Mouse (Mus musculus) forebrain, embryonic 10.5 days (tissue): ENCODE data around the gene Zbtb16. TPM values are rescaled to one million over a fixed set of nuclear protein-coding genes. Genes with fewer than 3 reads are reported as not detected.
A peak's percentile ranks its signal among the peaks of the same experiment; 100 is the strongest.

Source experiments
- DNase-seq: peaks from one replicate; pipeline ENCODE4 v3.0.0-alpha.2; 2017; ENCODE audit warnings: low spot score; ENCODE audit errors: extremely low spot score
- H3K27ac ChIP-seq: fragments of 300-500 bp; sonication (generic); 2 replicates; pipeline ENCODE4 v1.5.1; 2016; ENCODE audit warnings: mild to moderate bottlenecking
- H3K27me3 ChIP-seq: fragments of 300-500 bp; sonication (generic); 2 replicates; pipeline ENCODE4 v1.6.1; 2016; ENCODE audit warnings: mild to moderate bottlenecking; ENCODE audit not compliant: poor library complexity, severe bottlenecking
- H3K36me3 ChIP-seq: fragments of 300-500 bp; sonication (generic); replicated peaks from 2 replicates; pipeline ENCODE4 v1.6.1; 2016; ENCODE audit warnings: mild to moderate bottlenecking, moderate library complexity
- H3K4me1 ChIP-seq: fragments of 300-500 bp; sonication (generic); 2 replicates; pipeline ENCODE4 v1.6.1; 2016
- H3K4me3 ChIP-seq: fragments of 300-500 bp; sonication (generic); 2 replicates; pipeline ENCODE4 v1.5.1; 2016; ENCODE audit warnings: mild to moderate bottlenecking, moderate library complexity
- H3K9me3 ChIP-seq: fragments of 300-500 bp; sonication (generic); 2 replicates; pipeline ENCODE4 v1.6.1; 2016; ENCODE audit warnings: mild to moderate bottlenecking, moderate library complexity
- WGBS: fragments of 180-500 bp; shearing (Covaris S2); methylation state at CpG from one replicate; pipeline ENCODE4 v1.1.7; 2016; 5-methylcytosine and 5-hydroxymethylcytosine counted together
- polyA plus RNA-seq: library from polyadenylated mRNA; unstranded; fragments of >200 nt; fragmentation: Nextera tagmentation; extraction: Ambion mirVana; gene quantifications from 2 replicates; pipeline ENCODE4 v1.2.1, GENCODE M21; 2016

The Zbtb16 gene
- polyA plus RNA-seq, 1 experiment from 2014 or later = 27.0 TPM

DNA sequence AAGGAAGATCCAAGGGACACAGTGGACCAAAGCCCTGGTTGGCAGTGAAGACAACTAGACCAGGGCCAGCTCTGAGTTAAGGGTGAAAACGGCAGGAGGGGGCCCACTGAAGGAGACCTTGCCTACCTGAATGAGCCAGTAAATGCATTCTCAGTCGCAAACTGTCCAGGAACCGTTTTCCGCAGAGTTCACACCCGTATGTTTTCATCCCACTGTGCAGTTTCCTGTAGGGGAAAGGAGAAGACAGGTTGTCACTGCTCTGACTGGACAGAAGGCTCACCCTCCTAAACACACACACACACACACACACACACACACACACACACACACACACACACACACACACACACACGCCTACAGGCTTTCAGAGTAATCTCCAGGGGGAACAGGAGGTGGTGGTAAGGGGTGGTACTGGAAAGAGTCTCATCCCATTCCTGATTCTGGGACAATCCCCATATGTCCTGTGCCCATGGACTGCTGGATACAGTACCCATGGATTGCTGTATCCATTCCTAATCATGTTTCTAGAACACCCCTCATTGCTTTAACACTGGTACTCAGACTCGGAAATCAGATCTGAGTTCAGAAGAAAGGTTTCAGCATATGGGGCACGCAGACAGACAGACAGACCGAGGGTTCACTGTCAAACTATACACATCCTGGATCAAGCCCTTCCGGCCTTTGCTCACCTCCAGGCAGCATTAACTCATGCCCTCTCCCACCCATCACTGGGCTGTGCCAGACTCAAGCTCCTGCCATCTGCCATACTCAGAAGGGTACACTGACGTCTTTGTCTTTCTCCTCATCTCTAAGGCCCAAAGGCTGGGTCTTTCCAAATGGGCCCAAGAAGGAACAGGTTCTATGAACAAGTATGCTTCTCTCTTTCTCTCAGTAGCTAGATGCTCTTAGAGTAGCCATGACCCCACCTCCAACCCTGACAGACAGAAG is 92.4 kb downstream of the Zbtb16 start:
- Histone ChIP-seq H3K36me3 (peaks cover 33% of the 10 kb centered on the region), H3K4me1 (peaks cover 50% of the 10 kb centered on the region), H3K27ac (0 out of 2 replicates have a peak overlapping the region, but pooled peaks have one; percentile 20), H3K4me3 (no peak overlapping the region), H3K9me3 (no peaks in the 10 kb centered on the region), H3K27me3 (no peaks in the 10 kb centered on the region)
- no peak for DNase-seq
- WGBS = 92% methylated on average over 11 of the region's 11 CpGs

DNA sequence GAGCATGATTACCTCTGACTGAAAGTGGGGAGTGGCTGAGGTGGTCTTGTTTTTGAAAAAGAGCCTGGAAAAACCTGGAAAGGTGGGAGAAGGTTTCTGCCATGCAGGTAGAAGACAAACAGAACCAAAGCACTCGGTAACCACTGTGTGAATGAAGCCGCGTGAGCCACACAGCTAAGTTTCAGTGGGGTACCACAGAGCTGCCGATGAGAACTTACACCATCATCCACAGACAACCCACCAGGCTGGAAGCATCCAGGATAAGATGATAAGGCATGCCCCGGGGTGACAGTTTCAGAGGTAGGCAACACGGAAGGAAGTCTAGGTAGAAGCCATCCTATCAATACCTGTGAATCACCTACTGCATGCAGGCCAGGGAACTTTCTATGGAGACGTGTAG is 93.9 kb downstream of the Zbtb16 start:
- H3K36me3 ChIP-seq = peaks cover 31% of the 10 kb centered on the region
- H3K27me3 ChIP-seq = no peaks in the 10 kb centered on the region
- no peak overlapping the region for H3K27ac ChIP-seq
- peaks cover 63% of the 10 kb centered on the region for H3K4me1 ChIP-seq
- H3K9me3 ChIP-seq = no peaks in the 10 kb centered on the region
- no peak for DNase-seq
- WGBS = 96% methylated on average over 7 of the region's 7 CpGs
- no peak overlapping the region for H3K4me3 ChIP-seq

DNA sequence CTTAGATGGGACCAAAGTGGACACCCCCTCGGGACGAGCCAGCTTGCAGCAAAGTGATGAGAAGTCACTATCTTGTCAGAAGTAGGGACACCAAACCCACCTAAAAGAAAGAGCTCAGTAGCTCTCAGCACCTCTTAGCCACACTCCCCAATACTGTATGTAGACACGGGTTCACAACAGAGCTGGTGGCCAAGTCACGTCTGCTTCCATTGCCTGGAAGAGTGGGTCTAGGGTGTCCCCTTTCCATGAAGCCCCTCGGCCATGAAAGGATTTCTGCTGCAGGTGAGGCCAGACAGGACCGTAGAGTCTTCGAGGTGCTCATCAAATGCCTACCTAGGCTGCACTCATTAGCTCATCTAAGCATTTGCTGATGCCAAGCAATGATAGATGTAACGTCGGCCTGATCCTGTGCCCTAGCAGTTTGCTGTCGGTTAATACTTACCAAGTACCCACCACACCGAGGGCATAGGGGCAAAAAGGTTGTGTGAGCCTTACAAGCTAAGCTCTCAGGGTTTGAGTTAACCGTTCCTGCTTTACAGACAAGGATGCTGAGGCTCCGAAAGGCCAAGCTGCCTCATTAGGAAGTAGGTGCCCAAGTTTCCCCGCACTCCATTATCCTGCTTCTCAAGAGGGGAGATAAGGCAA is 94.5 kb downstream of the Zbtb16 start:
- H3K4me1 ChIP-seq = peaks cover 69% of the 10 kb centered on the region
- peaks cover 30% of the 10 kb centered on the region for H3K36me3 ChIP-seq
- H3K27ac ChIP-seq = no peak overlapping the region
- WGBS = 96% methylated on average over 14 of the region's 14 CpGs
- no peaks in the 10 kb centered on the region for H3K9me3 ChIP-seq
- H3K27me3 ChIP-seq = no peaks in the 10 kb centered on the region
- no peak for DNase-seq
- no peak overlapping the region for H3K4me3 ChIP-seq

DNA sequence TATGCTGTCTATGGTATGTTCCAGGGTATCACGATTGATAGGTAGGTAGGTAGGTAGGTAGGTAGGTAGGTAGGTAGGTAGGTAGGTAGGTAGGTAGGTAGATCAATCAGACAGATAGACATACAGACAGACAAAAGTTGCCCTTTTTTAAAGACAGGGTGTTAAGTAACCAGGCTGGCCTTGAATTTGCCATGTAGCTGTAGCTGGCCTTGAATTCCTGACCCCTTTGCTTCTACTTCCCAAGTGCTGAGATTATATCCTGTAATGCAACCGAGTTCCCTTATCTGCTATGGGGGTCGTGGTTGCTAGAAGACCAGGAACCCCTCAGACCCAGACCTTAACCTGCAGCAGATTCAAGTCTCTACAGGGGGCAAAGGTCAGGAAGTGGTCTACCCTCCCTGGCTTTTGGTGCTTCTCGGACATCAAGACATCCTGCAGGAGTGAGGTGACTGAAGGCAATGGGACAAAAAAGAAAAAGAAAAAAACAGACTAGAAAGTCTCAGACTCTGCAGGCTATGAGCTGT is 95.2 kb downstream of the Zbtb16 start:
- 75% methylated on average over 4 of the region's 4 CpGs for WGBS
- H3K9me3 ChIP-seq = no peaks in the 10 kb centered on the region
- no peaks in the 10 kb centered on the region for H3K27me3 ChIP-seq
- peaks cover 27% of the 10 kb centered on the region for H3K36me3 ChIP-seq
- no peak overlapping the region for H3K27ac ChIP-seq
- DNase-seq = no peak
- peaks cover 76% of the 10 kb centered on the region for H3K4me1 ChIP-seq
- no peak overlapping the region for H3K4me3 ChIP-seq

DNA sequence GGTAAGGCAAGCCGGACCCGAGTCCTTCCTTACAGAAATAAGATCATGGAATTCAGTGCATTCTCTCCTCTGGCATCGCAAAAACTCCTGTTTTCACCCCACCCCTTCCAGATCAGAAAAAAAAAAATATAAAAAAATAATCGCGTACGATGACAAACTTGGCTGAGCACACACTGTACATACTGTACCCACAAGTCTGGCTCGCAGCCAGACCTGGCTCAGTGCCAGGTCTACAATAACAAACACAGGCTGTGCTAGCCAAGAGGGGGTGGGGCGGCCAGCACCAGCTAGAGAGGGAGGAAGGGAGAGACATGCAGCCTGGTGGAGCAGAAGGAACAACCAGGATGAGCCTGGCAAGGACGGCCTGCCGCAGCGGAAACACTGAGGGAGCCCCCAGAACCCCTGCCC is 95.9 kb downstream of the Zbtb16 start:
- H3K4me3 ChIP-seq = no peak overlapping the region
- no peaks in the 10 kb centered on the region for H3K9me3 ChIP-seq
- 83% methylated on average over 11 of the region's 11 CpGs for WGBS
- H3K36me3 ChIP-seq = peaks cover 27% of the 10 kb centered on the region
- peaks cover 76% of the 10 kb centered on the region for H3K4me1 ChIP-seq
- no peak for DNase-seq
- H3K27ac ChIP-seq = peak overlapping the region; percentile 6; the same call in 1 of the 2 replicates
- 0 out of 2 replicates have a peak, but pooled peaks cover 6% of the 10 kb centered on the region for H3K27me3 ChIP-seq

DNA sequence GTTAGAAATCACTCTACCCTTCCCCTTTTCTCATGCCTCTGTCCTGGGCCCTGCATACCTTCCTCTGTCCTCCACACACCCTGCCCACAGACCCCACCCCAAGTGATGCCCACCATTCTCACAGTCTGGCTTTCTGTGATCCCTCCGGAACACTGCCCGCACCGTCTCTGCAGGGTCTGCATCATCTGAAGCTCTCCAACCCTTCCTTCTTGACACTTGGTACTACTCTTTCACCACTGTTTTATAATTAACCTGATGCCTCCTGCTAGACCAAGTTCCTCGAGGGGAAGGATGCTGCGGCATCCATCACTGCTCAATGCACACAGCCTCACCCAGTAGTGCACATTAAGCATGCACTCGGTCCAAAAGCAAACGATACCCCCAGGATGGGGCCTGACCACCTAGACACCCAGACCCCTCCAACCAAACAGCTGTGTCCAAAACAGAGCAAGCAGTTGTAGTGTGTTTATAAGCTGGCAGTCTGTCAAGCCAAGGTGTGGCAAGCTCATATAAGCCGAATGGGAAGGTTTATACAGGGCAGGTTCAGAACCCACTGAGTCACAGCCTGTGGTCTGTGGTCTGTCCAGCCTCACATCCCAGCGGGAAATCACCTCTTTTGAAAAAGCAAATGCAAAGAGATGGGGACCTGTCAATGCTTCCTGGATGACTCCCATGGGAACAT is 97.1 kb downstream of the Zbtb16 start:
- peaks cover 27% of the 10 kb centered on the region for H3K36me3 ChIP-seq
- no peak overlapping the region for H3K4me3 ChIP-seq
- H3K27me3 ChIP-seq = peaks cover 12% of the 10 kb centered on the region; the same call in 1 of the 2 replicates
- peaks cover 76% of the 10 kb centered on the region for H3K4me1 ChIP-seq
- no peak for DNase-seq
- no peaks in the 10 kb centered on the region for H3K9me3 ChIP-seq
- 92% methylated on average over 9 of the region's 9 CpGs for WGBS
- H3K27ac ChIP-seq = peak overlapping the region; percentile 25; the same call in 1 of the 2 replicates

DNA sequence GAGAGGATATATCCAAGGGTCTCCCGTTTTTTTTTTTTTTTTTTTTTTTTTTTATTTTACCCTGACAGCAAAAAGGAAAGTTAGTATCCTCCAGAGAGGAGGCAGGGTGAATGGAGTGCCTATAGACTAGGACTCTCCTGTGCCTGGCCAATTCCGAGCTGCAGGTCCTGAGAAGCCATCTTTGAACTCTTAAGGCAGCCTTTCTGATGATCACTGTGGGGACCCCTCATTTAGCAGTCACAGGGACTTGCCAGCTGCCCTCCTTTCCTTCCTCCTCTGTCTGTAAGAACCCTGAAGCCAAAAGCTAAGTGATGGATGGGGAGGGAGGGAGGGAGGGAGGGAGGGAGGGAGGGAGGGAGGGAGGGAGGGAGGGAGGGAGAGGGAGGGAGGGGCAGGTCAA is 98.1 kb downstream of the Zbtb16 start:
- no peaks in the 10 kb centered on the region for H3K9me3 ChIP-seq
- H3K4me3 ChIP-seq = no peak overlapping the region
- peaks cover 12% of the 10 kb centered on the region; the same call in 1 of the 2 replicates for H3K27me3 ChIP-seq
- WGBS = 58% methylated on average over 2 of the region's 2 CpGs
- H3K36me3 ChIP-seq = peaks cover 21% of the 10 kb centered on the region
- H3K4me1 ChIP-seq = peaks cover 83% of the 10 kb centered on the region
- DNase-seq = no peak
- H3K27ac ChIP-seq = peak overlapping the region; percentile 49; the same call in 1 of the 2 replicates

DNA sequence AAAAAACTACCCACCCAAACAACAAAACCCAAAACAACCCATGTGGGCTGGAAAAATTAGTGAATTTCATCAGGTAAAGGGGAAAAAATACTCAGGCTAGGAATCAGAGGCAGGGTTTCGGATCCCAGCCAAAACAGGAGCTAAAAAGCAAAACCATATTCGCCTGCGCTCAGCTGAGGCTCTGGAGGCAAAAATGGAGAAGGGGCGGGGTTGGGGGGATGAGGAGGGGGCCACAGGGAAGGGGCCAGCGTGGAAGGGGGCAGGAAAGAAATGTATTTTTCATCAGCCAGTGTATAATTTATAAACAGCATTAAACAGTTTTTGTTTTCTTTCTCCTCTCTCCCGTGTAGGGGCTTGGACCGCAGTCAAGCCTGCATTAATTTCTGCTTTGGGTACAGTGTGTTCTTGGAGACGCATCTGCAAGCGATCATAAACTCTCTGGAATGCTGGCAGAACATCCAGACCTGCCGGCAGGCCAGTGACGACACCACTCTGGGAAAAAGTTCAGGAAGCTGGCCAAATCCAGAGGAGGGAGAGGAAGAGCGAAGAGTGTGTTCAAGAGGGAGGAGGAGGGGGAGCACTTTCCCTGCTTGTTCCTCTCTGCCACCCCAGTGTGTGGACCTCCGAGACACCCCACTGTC is 98.7 kb downstream of the Zbtb16 start:
- H3K9me3 ChIP-seq = no peaks in the 10 kb centered on the region
- H3K4me1 ChIP-seq = peaks cover 89% of the 10 kb centered on the region
- no peak for DNase-seq
- peaks cover 15% of the 10 kb centered on the region for H3K36me3 ChIP-seq
- H3K27ac ChIP-seq = peak overlapping the region; percentile 49; the same call in 1 of the 2 replicates
- no peak overlapping the region for H3K4me3 ChIP-seq
- WGBS = 62% methylated on average over 13 of the region's 13 CpGs
- H3K27me3 ChIP-seq = peaks cover 16% of the 10 kb centered on the region; the same call in 1 of the 2 replicates

DNA sequence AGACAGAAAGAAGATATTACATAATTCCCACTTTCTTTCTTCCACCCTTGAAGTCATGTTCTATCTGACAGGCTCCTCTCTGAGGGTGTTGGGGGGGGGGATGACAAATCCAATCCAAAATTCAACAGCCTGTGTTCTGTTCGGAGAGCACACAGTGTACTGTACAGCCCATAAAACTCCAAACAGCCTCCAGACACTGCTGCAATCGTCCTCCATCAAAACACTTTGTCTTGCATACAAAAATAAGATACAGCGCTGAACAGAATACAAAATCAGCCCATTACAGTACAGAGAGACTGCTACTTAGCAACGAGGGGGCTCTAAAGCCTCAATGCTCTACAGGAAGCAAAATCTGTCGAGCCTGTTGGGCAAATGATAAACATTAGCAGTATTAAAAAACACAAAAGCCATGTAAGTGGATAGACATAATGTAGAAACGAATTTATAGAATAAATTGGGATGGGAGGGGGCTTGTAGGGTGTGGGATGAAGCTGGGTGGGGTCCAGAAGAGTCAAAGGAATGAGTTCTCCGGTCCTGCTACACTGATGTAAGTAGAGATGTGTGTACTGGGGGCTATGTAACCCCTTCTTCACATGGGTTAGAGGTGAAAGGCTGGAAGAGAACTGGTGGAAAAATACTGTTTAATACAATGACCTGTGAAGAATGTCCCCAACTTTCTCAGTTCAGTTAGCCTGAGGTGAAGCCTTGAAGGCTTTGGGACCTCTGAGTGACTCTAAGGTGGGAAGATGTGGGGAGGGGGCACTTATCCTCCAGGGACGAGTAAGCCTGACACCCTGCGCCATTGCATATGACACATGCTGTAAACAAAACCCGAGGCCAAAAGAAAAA is 99.4 kb downstream of the Zbtb16 start:
- 74% methylated on average over 10 of the region's 10 CpGs for WGBS
- DNase-seq = no peak
- Histone ChIP-seq H3K4me1 (peaks cover 97% of the 10 kb centered on the region), H3K9me3 (no peaks in the 10 kb centered on the region), H3K27ac (peak overlapping the region; percentile 70; the same call in 1 of the 2 replicates), H3K27me3 (peaks cover 23% of the 10 kb centered on the region; the same call in 1 of the 2 replicates), H3K36me3 (peaks cover 8% of the 10 kb centered on the region), H3K4me3 (no peak overlapping the region)

DNA sequence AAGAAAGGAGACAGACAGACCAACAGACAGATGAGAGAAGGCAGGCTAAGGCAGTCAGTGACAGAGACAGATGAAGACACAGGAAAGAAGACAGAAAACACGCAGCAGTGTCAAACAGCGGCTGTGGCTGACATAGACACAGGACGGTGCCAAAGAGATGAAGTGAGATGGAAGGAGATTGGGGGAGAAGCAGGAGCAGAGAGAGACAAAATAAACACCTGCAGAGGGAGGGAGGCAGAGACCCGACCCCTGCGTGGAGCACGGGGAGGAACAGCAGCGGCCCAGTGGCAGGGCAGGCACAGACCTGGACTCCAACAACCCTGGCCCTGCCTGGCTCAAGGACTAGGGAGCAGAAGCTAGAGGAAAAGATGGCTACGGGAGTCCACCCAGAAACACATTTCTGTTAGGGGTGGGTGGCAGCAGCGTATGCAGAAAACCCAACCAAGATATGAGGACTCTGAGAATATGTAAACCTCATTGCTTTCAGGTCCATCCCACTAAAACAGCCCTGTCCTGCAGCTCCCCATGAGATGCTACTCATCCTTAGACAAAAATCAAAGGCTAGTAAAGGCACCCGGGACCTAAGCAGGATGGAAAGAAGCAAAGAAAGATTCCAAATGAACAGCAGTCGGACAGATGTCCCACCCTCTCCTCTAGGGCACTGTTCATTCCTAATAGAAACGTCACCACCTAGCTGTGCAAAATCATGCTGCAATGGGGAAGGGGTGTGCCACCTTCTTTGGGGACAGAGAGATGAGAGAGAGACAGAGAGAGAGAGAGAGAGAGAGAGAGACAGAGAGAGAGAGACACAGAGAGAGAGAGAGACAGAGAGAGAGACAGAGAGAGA is 100.3 kb downstream of the Zbtb16 start:
- Histone ChIP-seq H3K27ac (peak overlapping the region; percentile 70), H3K9me3 (no peaks in the 10 kb centered on the region), H3K4me1 (peaks cover 98% of the 10 kb centered on the region), H3K4me3 (no peak overlapping the region), H3K27me3 (peaks cover 25% of the 10 kb centered on the region; the same call in 1 of the 2 replicates), H3K36me3 (no peaks in the 10 kb centered on the region; the same call in 1 of the 2 replicates)
- DNase-seq = no peak
- 65% methylated on average over 12 of the region's 12 CpGs for WGBS
